Mouse (Mus musculus) MN1 (cell line): ENCODE results near the gene Fmod.

Experiments used
- DNase-seq: peaks from one replicate; pipeline ENCODE4 v3.0.0-alpha.2; 2016; ENCODE audit warnings: low spot score

Fmod gene

GRCm38 (mm10) chr1:134037172-134037571 lies at the start of gene Fmod:
Gene Fmod (plus strand): TSS chr1:134037254.
- no peak for DNase-seq

- DNase-seq: peak; percentile 78
Observed at GRCm38 (mm10) chr1:133988845-133989244, 48.2 kb upstream of the Fmod start.

GRCm38 (mm10) chr1:133991277-133991676 lies 45.8 kb upstream of the Fmod start:
- DNase-seq: no peak

GRCm38 (mm10) chr1:134005490-134005889 lies 31.6 kb upstream of the Fmod start:
- DNase-seq: no peak

GRCm38 (mm10) chr1:134006105-134006764 lies 30.8 kb upstream of the Fmod start:
- no peak for DNase-seq

- DNase-seq: no peak
Observed at GRCm38 (mm10) chr1:134024293-134024971, 12.6 kb upstream of the Fmod start.

- no peak for DNase-seq
Observed at GRCm38 (mm10) chr1:134025975-134026374, 11.1 kb upstream of the Fmod start.

GRCm38 (mm10) chr1:134026741-134027140 lies 10.3 kb upstream of the Fmod start:
- DNase-seq: no peak

- peak; percentile 75 for DNase-seq
Observed at GRCm38 (mm10) chr1:134028161-134028846, 8.8 kb upstream of the Fmod start.

GRCm38 (mm10) chr1:134036492-134036891 lies 562 bp upstream of the Fmod start:
- DNase-seq: no peak

- no peak for DNase-seq
Observed at GRCm38 (mm10) chr1:134038336-134038735, 1.3 kb downstream of the Fmod start.

- no peak for DNase-seq
Observed at GRCm38 (mm10) chr1:134039361-134039760, 2.3 kb downstream of the Fmod start.

- DNase-seq: no peak
Observed at GRCm38 (mm10) chr1:134041900-134042299, 4.8 kb downstream of the Fmod start.

GRCm38 (mm10) chr1:134042341-134042740 lies 5.3 kb downstream of the Fmod start:
- no peak for DNase-seq

GRCm38 (mm10) chr1:134044805-134045204 lies 7.8 kb downstream of the Fmod start:
- no peak for DNase-seq

GRCm38 (mm10) chr1:134045971-134046370 lies 8.9 kb downstream of the Fmod start:
- DNase-seq: peak; percentile 71

- no peak for DNase-seq
Observed at GRCm38 (mm10) chr1:134046387-134046786, 9.3 kb downstream of the Fmod start.

GRCm38 (mm10) chr1:134047431-134047830 lies 10.4 kb downstream of the Fmod start:
- no peak for DNase-seq

- DNase-seq: peak; percentile 83
Observed at GRCm38 (mm10) chr1:134048759-134049158, 11.7 kb downstream of the Fmod start.

- DNase-seq: no peak
Observed at GRCm38 (mm10) chr1:134049542-134049941, 12.5 kb downstream of the Fmod start.

GRCm38 (mm10) chr1:134053207-134053606 lies 16.2 kb downstream of the Fmod start:
- DNase-seq: peak; percentile 81

GRCm38 (mm10) chr1:134055058-134055457 lies 18.0 kb downstream of the Fmod start:
- no peak for DNase-seq

GRCm38 (mm10) chr1:134055666-134056245 lies 18.7 kb downstream of the Fmod start:
- no peak for DNase-seq
